Mouse (Mus musculus) lung, postnatal 10 days (tissue): ENCODE results near the gene Arhgap19.

Source experiments
- DNase-seq: peaks from one replicate; pipeline ENCODE4 v3.0.0; 2021

The Arhgap19 gene

GRCm38 (mm10) chr19:41797536-41797935, 4.3 kb downstream of the Arhgap19 start:
- DNase-seq: no peak

DNA sequence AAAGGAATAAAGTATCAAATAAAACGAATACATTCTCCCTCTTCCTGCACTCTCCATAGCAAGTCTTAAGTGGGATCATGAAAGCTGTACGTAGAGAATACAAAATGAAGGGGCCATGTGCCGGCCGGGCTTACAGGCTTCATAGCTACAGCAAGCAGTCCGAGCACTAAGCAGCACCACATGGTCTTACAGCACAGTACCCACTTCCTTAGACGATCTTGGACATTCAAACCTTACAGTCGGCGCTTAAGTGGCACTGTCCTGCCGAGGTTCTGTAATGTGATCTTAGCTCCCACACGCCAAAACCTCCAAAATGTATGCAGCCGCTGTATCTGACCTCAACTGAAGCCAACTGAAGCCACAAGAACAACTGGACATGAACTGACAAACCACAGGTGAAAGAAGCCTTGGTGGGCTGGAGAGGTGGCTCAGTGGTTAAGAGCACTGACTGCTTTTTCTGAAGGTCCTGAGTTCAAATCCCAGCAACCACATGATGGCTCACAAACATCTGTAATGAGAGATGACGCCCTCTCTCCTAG, 5.0 kb downstream of the Arhgap19 start:
- DNase-seq: no peak

DNA sequence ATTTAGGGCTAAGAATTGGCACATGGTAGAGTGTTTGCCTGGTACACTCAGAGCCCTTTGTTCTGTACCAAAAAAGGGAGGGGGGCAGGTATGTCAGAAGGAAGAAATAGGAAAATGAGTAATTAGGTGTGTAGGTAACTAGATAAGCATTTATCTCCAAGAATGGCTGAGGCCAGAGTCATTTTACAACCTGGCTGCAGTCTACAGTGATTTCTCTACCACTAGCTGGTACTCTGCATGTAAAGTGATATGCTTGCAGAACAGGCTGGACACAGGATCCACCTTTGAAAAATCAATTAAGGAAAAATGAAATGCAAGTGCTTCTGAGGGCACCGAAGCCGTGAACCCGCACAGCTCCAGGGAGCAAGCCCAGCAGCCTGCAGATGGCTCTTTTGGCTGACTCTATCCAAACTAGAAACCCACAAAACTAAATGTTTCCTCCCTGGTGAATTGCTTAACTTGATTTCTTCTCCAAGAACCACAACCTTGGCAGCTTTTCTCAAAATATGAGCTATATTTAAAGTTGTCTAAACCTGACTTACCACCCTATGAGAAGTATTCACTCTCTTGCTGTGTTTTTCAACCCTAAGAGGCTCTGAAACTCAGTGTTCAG, 5.6 kb downstream of the Arhgap19 start:
- DNase-seq: no peak

DNA sequence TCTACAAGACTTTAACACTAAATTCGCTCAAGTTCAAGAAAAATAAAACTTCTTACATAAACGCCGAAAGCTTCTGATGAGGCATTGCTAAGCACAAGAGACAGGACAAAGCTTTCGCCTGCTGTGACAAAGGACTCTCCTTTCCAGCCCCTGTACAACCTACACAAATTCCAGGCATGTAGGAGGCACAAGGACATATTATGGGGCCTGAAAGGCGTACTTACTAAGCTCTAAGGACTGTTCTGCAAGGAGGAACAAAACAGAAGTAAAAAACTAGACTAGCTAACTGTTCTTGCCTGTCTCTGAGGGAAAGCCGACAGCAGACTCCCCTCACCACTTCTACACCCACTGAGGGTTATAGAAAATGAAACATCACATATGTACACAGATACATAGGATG, 6.9 kb downstream of the Arhgap19 start:
- DNase-seq: no peak

DNA sequence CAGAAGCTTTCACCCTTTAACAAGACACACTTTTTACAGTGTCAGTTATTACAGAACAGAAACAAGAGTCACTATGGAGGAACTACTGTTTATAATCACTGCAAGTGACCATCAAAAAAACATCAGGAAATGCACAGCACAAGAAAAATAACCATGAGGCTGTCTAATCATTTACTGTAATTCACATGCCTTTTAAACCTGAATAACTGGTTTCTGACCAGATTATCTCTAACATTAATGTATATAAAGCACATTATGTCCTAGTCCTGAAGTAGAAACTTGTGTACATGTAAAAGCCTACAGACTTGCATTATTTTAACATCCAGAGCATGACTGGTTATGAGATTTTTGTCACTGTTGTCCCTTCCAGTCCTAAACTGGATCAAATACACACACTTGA, 7.8 kb downstream of the Arhgap19 start:
- no peak for DNase-seq

- no peak for DNase-seq
Measured at GRCm38 (mm10) chr19:41792934-41793486, 8.8 kb downstream of the Arhgap19 start.

- DNase-seq: no peak
Measured at GRCm38 (mm10) chr19:41791384-41791783, 10.5 kb downstream of the Arhgap19 start.

GRCm38 (mm10) chr19:41789110-41789961, 12.5 kb downstream of the Arhgap19 start:
- no peak for DNase-seq

DNA sequence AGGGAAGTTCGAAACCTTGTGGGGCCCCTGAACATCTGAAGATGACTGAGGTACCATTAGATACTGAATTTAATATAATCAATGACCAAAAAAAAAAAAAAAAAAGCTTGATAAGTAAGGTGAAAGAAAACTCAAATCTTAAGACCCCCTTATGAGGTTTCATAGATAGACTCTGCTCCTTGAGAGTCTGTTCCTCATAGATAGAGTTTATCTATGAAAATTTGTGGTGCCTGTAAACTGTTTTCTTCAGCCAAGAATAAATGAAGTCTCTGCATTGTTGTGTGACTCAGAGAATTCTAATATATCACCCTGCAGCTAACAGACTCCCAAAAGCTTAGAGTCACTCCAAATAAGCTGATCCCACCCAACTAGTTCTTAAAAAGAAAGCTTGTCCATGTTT, 15.0 kb downstream of the Arhgap19 start:
- no peak for DNase-seq

- DNase-seq: no peak
Measured at GRCm38 (mm10) chr19:41777514-41777913, 24.3 kb downstream of the Arhgap19 start.

- no peak for DNase-seq
Measured at GRCm38 (mm10) chr19:41768711-41769110, 33.1 kb downstream of the Arhgap19 start.

DNA sequence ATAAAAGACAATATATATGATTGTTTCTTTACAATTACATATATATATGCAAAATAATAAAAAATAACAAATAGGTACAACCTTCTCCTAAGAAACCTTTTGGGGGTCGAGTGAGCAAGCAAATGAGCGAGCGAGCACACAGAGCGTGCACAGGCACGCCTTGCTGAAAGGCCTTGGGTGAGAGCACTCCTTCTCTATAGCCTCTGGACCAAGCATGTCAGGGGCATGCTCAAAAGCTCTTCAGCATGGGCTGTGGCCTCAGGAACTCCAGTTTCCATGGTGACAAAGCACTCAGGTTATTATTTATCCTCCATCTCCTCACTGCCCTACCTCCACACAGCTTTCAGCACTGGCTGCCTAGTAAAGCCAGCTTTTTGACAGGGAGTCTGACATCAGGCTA, 35.2 kb downstream of the Arhgap19 start:
- no peak for DNase-seq

DNA sequence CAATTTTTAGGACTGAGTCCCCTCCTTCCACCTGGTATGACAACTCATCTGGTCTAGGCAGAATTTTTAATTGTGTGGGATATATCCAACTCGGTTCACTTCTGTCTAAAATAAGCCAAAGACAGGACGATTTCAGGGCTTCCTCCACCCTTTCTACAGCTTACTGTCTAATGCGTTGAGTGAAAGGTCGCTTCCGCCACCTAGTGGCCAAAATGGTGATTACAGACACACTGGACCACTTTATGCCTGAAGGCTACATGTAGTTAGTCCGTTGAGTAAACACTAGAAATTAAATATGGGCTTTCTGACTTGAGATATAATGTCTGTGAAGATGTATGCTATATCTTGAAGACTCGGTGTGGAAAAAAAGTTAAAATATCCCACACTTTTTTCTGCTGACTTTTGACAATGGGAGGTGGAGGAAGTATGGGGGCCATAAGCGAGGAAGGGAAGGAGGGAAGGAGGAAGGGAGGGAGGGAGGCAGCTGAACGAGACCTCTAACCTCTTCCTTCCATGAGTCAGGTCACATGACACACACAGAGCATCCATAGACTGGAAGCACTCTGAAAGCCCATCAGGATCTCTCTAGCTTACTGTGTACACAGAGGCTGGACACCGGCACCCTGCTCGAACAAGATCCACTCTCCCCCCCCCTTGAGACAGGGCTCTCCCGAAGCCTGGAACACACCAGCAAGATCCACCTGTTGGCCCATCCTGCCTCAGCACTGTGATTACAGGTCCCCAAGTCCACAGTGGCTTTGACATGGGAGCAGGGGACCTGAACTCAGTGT, 37.8 kb downstream of the Arhgap19 start:
- DNase-seq: peak; percentile 91

DNA sequence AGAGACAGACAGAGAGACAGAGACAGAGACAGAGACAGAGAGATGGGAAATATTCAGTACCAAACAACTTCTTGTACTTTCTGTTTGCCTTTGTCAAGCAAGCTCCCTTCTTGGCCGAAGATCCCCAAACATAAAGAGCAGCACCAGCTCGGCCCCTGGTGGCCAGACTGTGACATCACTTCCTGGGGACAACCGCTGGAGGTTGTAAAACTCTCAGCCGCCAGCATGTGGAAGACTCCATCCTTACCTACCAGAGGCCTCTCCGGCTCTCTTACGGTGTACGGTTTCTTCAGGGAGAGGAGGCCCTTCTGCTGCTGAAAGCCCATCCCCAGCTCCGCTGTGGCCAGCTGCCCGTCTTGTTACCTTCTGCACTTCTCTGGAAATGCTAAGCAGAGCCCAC, 40.3 kb downstream of the Arhgap19 start:
- DNase-seq: peak; percentile 59

DNA sequence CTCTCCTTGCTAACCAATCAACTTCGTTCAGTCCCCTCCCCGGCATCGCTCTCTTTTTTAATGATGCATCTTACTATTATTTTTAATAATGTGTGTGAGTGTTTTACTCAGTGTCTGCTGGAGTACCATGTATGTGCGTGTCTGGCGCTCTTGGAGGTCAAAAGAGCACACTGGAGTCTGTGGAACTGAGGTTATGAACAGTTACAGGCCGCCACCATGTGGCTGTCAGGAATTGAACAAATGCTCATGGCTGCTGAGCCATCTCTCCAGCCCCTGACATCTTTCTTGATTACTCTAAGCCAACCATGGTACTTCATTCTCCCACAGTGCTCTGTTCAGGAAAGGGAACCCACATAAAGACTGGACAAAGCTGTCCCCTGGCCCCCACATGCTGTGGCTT, 42.1 kb downstream of the Arhgap19 start:
- DNase-seq: no peak

- no peak for DNase-seq
Measured at GRCm38 (mm10) chr19:41759270-41759669, 42.6 kb downstream of the Arhgap19 start.

DNA sequence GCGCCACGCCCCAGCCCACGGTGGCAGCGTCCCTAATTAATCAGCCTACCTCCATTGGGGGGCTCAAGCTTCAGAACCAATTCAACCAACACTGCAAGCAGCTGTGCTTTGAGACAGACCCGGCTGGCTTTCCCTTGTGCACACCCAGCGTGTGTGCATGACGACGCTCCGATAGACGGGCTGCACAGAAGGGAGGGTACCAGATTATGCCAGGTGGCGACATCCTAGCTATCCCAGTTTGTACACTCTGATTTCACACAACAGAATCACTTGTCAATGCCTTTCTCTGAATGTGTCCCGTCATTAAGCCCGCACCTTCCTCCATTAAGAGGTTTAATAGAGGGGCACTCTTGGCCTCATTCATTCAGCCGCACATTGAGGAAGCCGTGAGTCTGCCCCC, 47.1 kb downstream of the Arhgap19 start:
- no peak for DNase-seq

- no peak for DNase-seq
Measured at GRCm38 (mm10) chr19:41751906-41752305, 49.9 kb downstream of the Arhgap19 start.

DNA sequence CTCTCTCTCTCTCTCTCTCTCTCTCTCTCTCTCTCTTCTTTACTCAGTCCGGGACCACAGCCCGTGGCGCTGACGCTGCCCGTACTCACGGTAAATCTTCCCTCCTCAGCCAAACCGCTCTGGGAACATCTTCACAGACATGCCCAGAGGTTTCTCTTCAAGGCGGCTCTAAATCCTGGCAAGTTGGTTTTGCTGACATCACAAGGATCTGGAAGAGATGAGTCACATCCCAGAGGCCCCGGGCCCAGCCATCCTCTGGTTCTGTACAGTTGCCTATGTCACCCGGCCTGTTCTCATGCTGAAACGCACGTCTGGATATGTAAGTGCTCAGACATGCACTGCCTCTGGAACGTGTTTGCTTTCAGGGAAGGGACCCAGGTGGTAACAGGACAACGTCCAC, 54.4 kb downstream of the Arhgap19 start:
- no peak for DNase-seq

DNA sequence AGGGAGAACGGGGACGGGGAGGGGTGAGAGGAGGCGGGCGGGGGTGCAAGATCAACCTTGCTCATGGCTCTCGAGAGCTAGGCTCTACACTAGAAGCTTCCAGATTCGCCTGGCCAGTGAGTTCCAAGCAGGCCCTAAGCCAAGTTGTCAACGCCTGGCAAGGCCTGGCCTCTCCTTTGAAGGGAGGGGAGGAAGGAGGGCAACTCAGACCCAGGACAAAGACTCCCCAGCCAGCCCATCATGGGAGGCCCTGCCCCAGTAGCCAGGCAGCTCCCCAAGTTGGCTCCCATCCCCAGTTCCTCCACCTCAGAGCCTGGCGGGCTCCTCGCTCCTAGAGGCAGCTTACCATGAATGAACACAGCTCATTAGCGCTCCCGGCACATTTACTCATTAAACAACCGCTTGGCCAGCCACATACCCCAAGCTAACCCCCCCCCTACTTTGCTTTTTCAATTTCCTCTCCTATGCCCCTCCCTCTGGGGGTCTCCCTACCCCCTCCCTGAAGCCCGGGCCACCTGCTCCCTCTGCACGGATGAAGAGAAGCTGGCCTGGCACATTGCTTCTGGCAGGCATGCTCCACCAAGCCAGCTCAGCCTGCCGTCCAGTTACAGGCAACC, 55.8 kb downstream of the Arhgap19 start:
- no peak for DNase-seq

- no peak for DNase-seq
Measured at GRCm38 (mm10) chr19:41743396-41743795, 58.5 kb downstream of the Arhgap19 start, which contains the start of gene Slit1. Gene Slit1 (minus strand): TSS chr19:41743665.

DNA sequence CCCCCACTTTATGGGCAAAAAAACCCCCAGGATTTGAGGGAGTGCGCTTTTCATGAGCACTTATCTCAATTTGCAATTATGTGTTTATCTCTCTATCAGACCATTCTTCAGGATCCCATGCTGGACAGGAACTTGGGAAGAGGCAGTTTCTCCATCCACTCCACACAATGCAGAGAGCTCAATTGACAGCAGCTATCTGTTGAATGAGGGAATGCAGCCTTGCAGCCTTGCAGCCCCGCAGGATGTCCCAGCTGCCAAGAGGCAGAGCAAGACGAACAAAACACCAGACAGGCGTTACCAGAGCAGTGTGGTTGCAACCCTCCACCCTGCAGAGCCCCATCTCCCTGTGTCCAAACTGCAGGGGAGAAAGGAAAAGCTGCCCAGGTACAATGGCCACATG, 63.0 kb downstream of the Arhgap19 start:
- DNase-seq: no peak

- DNase-seq: no peak
Measured at GRCm38 (mm10) chr19:41738429-41738805, 63.4 kb downstream of the Arhgap19 start.
